Mouse (Mus musculus): ENCODE measurements around the gene Pcyt1a.

The Pcyt1a gene

GRCm38 (mm10) chr16:32511827-32512490 lies 81.2 kb downstream of the Pcyt1a start:
- DNase-seq: no peak

- no peak for DNase-seq
Measured at GRCm38 (mm10) chr16:32512921-32513320, 82.2 kb downstream of the Pcyt1a start.

GRCm38 (mm10) chr16:32513401-32513800 lies 82.7 kb downstream of the Pcyt1a start:
- DNase-seq: no peak

- no peak for DNase-seq
Measured at GRCm38 (mm10) chr16:32513948-32514347, 83.2 kb downstream of the Pcyt1a start.

GRCm38 (mm10) chr16:32516006-32516962 lies 85.6 kb downstream of the Pcyt1a start:
- DNase-seq: peak; percentile 91

- DNase-seq: no peak
Measured at GRCm38 (mm10) chr16:32517785-32518481, 87.2 kb downstream of the Pcyt1a start.

GRCm38 (mm10) chr16:32519656-32520371 lies 89.1 kb downstream of the Pcyt1a start:
- DNase-seq: peak; percentile 29

GRCm38 (mm10) chr16:32520372-32520748 lies 89.6 kb downstream of the Pcyt1a start:
- DNase-seq: peak; percentile 24

- DNase-seq: no peak
Measured at GRCm38 (mm10) chr16:32522578-32523194, 92.0 kb downstream of the Pcyt1a start.

- peak; percentile 24 for DNase-seq
Measured at GRCm38 (mm10) chr16:32523462-32524243, 92.9 kb downstream of the Pcyt1a start.

- no peak for DNase-seq
Measured at GRCm38 (mm10) chr16:32524244-32524615, 93.5 kb downstream of the Pcyt1a start.

All from right cerebral cortex, adult 18-20 months (tissue).